Mouse (Mus musculus) cerebellum, postnatal 10 days (tissue): Measurements from ENCODE around the gene Fbxo40.

Experiments used
- DNase-seq, 2 experiments: peaks; one replicate each; pipeline ENCODE4 v3.0.0; 2021; ENCODE audit warnings: mixed read lengths in 2 of 2

Fbxo40 gene

DNA sequence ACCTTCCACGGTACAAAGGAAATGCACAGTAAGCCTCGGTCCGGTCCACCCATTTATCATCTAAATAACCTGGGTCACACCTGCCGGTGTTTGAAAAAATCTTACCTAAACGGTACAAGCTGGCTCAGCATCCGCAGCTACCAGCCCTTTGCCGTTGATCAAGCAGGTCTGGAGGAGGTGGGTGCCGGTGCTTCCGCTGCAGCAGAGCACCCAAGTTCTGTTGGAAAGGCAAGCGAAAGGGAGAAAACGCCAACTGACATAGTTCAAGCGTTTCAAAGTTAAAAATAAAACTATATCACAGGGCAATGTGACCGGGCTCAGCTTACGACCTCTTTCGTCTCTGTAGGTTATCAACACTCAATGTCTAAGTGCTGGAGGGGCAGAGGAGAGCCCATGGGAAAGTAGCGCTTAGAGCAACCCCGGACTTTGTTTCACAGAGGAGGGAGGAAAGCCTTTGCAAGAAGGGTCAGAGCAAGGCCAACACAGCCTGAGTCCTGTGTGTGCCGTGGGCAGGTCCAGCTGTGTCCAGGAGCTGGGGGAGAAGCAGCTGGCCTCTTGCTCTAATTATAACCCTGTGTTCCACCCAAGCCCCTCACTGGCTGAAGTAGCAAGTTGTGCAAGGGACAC, at the start of gene Fbxo40:
Fbxo40 (minus strand) TSS at position 469 of the 627 bp plus-strand sequence.
- DNase-seq: no peak

DNA sequence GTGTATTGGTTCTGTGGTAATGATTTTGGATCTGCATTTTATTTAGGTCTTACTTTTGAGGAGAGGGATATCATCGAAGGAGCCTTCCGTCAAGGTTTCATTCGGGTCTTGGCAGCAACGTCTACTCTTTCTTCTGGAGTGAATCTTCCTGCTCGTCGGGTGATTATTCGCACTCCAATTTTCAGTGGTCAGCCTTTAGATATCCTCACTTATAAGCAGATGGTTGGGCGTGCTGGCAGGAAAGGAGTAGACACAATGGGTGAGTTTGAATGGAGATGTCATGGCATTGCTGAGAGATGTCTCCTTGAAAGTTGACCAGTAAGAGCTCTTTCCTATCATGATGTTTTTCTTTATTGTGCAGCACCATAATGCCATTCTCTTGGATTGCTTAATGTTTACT, 44.5 kb upstream of the Fbxo40 start:
- peak; percentile 48 to 51 for DNase-seq

DNA sequence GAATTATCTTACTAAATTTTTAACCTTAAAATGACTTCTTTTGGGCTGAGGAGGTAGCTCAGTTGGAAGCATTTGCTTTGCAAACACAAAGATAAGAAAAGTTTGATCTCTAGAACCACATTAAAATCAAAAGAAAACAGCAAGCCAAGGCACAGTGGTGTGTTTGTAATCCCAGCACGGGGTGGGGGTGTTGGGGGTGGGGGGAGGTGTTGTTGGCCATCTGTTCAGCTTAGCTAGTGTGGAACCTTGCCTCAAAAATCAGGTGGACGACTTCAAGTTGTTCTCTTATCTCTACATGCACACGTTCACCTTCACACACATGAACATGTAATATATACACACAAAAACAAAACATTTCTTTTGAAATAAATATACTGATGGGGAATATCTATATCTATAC, 41.7 kb upstream of the Fbxo40 start:
- peak; percentile 67 to 72 for DNase-seq

- DNase-seq: peak in 1 of 2 experiments; percentile 13
Measured at GRCm38 (mm10) chr16:37027581-37027980, 37.3 kb upstream of the Fbxo40 start.

GRCm38 (mm10) chr16:37012336-37012735, 22.1 kb upstream of the Fbxo40 start:
- DNase-seq: no peak

DNA sequence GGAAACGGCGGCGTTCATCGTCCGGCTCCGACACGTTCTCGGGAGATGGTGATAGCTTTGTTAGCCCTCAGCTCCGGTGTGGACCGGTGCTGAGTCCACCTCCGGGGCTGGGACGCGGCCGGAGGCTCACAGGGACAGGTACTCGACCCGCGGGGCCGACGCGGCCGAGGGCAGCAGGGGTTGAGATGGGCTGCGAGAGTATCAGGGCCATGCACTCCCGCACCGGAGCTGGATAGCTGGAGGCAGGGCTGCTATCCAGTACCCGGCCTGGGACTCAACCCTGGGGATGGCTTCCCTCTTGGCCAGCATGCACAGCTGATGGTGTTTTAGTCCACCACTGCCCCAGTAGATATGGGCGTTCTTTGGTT, 21.6 kb upstream of the Fbxo40 start:
- no peak for DNase-seq

DNA sequence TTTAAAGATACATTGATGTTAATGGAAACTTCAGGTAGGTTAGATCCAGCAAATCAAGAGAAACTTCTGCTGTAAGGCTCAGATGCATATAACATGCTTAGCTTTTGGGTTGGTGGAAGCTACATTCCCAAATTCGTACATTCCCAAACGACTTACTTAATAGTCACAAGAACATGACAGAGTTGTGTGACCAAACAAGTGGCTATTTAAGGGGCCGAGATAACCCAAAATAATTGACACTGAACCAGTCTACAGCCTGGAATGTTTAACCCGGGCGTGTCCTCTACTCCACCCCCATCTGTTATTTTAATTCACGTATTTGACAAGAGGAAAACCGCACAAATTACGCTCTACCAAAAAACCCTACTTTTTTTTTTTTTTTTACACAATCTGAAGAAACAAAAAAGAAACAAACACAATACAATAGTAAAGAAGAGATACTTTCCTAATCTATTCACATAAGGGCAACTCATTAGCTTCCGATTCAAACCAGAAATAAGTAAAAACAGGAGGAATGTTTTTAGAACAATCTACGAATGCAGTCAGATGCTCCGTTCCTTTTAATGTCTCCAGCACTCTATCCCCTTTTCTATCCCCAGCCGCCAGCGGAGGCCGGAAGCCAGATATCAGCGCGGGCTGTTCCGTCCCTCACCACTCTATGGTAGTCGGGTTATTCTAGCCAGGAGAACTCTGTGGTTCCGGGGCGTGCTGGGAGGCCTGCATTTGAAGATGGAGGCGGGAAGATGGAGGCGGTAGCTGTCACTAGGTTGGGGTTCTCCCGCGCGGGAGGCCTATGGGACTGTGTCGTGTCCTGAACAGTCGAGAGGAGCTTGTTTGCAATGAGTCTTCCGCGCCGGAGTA, 21.0 kb upstream of the Fbxo40 start, which contains the start of gene Polq:
Polq (plus strand) TSS at position 726 of the 861 bp plus-strand sequence.
- peak; percentile 94 to 97 for DNase-seq

GRCm38 (mm10) chr16:37010370-37010769, 20.1 kb upstream of the Fbxo40 start:
- peak; percentile 56 to 82 for DNase-seq

GRCm38 (mm10) chr16:37009262-37009661, 19.0 kb upstream of the Fbxo40 start:
- DNase-seq: no peak

GRCm38 (mm10) chr16:36999366-36999972, 9.2 kb upstream of the Fbxo40 start:
- peak; percentile 50 to 79 for DNase-seq

- no peak for DNase-seq
Measured at GRCm38 (mm10) chr16:36997650-36998049, 7.4 kb upstream of the Fbxo40 start.

GRCm38 (mm10) chr16:36989493-36989892, 774 bp downstream of the Fbxo40 start:
- no peak for DNase-seq

DNA sequence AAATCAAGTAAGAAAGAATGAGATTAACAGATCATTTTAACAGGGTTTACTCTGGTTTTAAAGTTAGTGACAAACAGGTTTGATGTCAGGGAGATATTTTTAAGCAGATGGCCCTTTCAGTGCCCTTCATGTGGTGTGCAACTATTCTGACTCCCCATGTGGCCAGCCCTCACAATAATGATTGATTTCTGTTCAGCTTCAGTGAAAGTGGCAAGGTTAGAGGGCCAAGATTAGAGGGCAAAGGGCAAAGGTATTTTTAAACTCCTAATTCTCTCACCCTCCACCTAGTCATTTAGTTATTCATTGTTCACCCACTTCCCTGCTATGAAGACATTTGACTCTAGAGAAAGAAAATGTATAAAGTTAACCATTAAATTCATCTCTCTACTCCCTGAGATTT, 2.2 kb downstream of the Fbxo40 start:
- no peak for DNase-seq

DNA sequence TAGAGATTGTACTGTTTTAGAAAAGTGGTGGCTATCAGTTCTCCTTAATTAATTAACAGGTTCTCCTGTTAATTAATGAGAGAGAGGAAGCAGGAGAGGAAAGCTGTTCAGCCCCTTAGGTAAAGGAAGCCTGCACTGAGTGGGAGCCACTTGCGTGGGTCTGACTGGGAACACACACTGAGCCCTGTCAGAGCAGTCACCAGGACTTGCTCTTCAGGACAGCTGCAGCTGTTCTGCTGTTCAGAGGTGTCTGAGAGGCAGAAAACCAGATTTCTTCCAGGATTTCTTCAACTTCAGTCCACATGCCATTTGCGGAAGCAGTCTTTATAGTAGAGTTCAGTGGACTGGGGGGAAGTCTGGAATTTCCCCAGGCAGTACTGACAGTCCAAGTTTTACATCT, 2.9 kb downstream of the Fbxo40 start:
- DNase-seq: no peak

DNA sequence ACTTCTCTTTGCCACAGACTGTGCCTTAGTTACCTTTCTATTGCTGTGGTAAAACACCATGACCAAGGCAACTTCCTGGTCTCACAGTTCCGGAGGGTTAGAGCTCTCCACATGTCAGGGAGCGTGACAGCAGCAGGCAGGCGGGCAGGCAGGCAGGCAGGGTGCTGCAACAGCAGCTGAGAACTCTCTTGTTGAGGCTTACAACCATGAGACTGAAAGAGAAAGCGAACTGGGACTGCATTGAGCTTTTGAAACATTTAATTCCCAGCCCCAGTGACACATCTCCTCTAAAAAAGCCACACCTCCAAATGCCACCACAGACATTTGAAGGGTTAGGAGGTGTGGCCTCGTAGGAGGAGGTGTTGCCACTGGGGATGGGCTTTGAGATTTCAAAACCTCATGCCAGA, 4.6 kb downstream of the Fbxo40 start:
- no peak for DNase-seq

DNA sequence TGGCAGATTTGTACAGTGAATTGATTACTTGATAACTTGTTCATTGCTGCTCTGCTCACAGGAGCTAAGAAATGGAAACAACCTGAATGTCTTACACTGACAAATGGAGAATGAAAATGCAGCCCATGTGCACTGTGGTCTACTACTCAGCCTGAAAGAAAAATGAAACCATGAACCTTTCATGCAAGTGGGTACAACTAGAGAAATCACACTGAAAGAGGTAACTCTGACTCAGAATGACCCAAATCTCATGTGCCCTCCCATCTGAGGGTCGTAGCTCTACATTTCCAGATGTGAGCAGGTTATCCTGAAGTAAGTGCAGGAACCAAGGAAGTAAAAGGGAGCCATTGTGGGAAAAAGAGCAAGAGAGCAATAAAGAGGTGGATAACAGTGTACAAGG, 6.5 kb downstream of the Fbxo40 start:
- no peak for DNase-seq

DNA sequence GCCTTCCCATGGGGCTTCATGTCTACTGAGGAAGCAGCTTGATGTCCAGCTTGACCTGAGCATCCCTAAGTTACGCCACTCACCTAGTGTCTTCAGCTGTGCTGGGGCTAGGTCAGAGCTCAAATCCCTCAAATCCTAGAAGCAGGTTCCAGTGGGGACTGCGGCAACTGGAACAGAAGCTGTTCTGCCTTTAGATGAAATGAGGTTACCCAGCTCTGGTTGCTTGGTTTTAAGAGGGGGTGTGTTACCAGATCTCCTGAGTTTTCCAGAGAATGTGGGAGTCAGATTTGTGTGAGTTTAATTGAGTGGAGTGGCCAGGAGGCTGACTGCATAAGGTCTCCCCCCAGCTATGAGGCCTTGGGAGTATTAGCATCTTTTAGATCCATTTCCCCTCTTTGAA, 11.1 kb downstream of the Fbxo40 start:
- no peak for DNase-seq

- no peak for DNase-seq
Measured at GRCm38 (mm10) chr16:36963415-36963814, 26.9 kb downstream of the Fbxo40 start.

DNA sequence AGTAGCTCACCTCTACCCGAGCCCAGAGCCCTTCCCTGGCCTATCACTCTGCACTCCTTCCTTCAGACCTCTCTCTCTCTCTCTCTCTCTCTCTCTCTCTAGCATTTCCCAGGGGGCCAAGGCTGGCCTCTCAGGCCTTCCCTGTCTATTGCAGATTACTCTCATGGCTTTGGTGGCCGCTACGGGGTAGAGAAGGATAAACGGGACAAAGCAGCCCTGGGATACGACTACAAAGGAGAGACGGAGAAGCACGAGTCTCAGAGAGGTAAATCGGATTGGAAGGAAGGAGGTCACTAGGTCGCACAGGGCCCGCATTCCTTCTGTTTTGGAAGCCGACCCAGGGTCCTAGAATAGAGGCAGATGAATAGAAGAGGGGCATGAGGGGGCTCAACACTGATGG, 35.2 kb downstream of the Fbxo40 start:
- no peak for DNase-seq

DNA sequence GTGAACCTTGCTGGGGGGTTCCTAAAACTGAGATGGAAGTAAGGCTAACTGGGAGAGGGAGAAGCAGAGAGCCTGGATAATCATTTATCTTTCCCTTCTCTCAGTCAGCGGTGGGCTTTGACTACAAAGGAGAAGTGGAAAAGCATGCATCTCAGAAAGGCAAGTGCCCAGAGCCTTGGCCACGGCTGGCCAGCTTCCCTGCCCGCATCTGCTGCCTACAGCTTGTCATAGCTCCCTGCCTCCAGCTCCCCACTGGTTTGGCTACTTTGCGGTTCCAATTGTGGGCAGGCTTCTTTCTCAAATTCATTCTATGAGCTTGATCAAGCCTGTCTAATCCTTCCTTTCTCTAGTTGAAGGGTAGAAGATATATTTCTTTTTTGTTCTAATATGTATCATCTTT, 39.2 kb downstream of the Fbxo40 start:
- DNase-seq: peak; percentile 93 to 96

DNA sequence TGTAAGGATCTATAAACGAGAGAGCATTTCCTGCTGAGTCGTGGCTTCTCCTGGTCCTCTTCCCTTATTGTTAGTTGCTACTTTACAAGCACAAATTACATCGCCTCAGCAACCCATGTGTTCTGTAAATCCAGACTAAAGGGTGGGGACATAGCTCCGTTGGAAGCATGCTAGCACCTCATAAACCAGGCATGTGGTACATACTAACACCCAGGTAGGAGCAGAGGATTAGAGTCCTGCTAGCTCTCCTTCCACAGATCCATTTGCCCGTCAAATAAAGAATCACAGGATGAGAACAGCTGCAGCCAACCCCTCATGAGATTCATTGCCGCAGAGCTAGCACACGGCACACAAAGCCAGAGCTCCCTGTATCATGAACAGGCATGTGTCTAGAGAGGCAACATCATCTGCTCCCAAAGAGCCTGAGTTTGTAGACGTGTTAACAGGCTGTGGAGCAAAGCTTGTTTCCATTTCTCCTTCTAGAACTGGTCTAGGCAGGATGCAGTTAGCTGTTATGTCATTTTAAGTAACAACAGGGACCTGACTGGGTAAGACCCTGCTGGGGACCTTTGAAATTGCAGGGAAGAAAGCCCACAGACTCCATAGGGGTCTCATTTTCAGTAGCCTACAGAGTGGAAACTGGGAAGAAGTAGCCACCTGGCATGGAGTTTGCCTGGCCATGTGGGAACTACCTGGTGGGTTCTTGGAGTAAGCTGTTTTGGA, 40.5 kb downstream of the Fbxo40 start:
- peak; percentile 48 to 50 for DNase-seq

- DNase-seq: no peak
Measured at GRCm38 (mm10) chr16:36947646-36948197, 42.5 kb downstream of the Fbxo40 start.
